Mouse (Mus musculus) limb, embryonic 13.5 days (tissue): ENCODE data around the gene Dnajb14. TPM values are rescaled to one million over a fixed set of nuclear protein-coding genes. Genes with fewer than 3 reads are reported as not detected.
"Not testable (repeated sequence)": the region's sequence is repeated elsewhere in the genome, so short reads cannot be mapped to it uniquely, and the experiment has no call there.

ENCODE experiments used
- ATAC-seq: fragments of 200-750 bp; cut with Nextera tagmentation; 2 replicates; pipeline ENCODE4 v1.8.0; 2017; ENCODE audit warnings: low read depth, moderate number of reproducible peaks, moderate TSS enrichment; ENCODE audit not compliant: low FRiP score
- H3K27ac ChIP-seq: fragments of 300-500 bp; sonication (generic); 2 replicates; pipeline ENCODE4 v1.5.1; 2015; ENCODE audit warnings: inconsistent platforms, mild to moderate bottlenecking, moderate library complexity
- H3K27me3 ChIP-seq: fragments of 300-500 bp; sonication (generic); 2 replicates; pipeline ENCODE4 v1.6.1; 2015; ENCODE audit warnings: mild to moderate bottlenecking, inconsistent platforms
- H3K36me3 ChIP-seq: fragments of 300-500 bp; sonication (generic); 2 replicates; pipeline ENCODE4 v1.6.1; 2015; ENCODE audit warnings: inconsistent platforms, mild to moderate bottlenecking, moderate library complexity
- H3K4me1 ChIP-seq: fragments of 300-500 bp; sonication (generic); 2 replicates; pipeline ENCODE4 v1.6.1; 2015; ENCODE audit warnings: inconsistent platforms
- H3K4me2 ChIP-seq: fragments of 300-500 bp; sonication (generic); replicated peaks from 2 replicates; pipeline ENCODE4 v1.6.1; 2015; ENCODE audit warnings: inconsistent platforms, mild to moderate bottlenecking, moderate library complexity
- H3K4me3 ChIP-seq: fragments of 300-500 bp; sonication (generic); 2 replicates; pipeline ENCODE4 v1.5.1; 2015; ENCODE audit warnings: moderate library complexity, mild to moderate bottlenecking, inconsistent platforms
- H3K9ac ChIP-seq: fragments of 300-500 bp; sonication (generic); 2 replicates; pipeline ENCODE4 v1.6.1; 2015; ENCODE audit warnings: mild to moderate bottlenecking, inconsistent platforms
- H3K9me3 ChIP-seq: fragments of 300-500 bp; sonication (generic); 2 replicates; pipeline ENCODE4 v1.6.1; 2016; ENCODE audit warnings: inconsistent platforms
- WGBS: fragments of 180-500 bp; shearing (Covaris S2); methylation state at CpG from one replicate; pipeline ENCODE4 v1.1.7; 2015; 5-methylcytosine and 5-hydroxymethylcytosine counted together
- polyA plus RNA-seq: library from polyadenylated mRNA; unstranded; fragments of >200 nt; fragmentation: Nextera tagmentation; extraction: Ambion mirVana; gene quantifications from 2 replicates; pipeline ENCODE4 v1.2.1, GENCODE M21; 2015

Gene Dnajb14
- polyA plus RNA-seq, 1 experiment from 2014 or later = 11.5 TPM

GRCm38 (mm10) chr3:137959456-137959855, 92.0 kb downstream of the Dnajb14 start:
- no peak overlapping the region for H3K27ac ChIP-seq
- H3K4me1 ChIP-seq = 0 out of 2 replicates have a peak, but pooled peaks cover 2% of the 10 kb centered on the region
- H3K4me2 ChIP-seq = no peak overlapping the region
- H3K9me3 ChIP-seq = no peaks in the 10 kb centered on the region
- ATAC-seq = no peak
- no peaks in the 10 kb centered on the region for H3K27me3 ChIP-seq
- WGBS = 79% methylated on average over 4 of the region's 4 CpGs
- no peaks in the 10 kb centered on the region for H3K36me3 ChIP-seq
- no peak overlapping the region for H3K4me3 ChIP-seq
- no peak overlapping the region for H3K9ac ChIP-seq

GRCm38 (mm10) chr3:137961736-137962385, 94.4 kb downstream of the Dnajb14 start:
- ATAC-seq = no peak

GRCm38 (mm10) chr3:137963508-137963907, 96.0 kb downstream of the Dnajb14 start:
- H3K27me3 ChIP-seq = no peaks in the 10 kb centered on the region
- 74% methylated on average over 8 of the region's 8 CpGs for WGBS
- H3K9ac ChIP-seq = no peak overlapping the region
- H3K27ac ChIP-seq = no peak overlapping the region
- no peak overlapping the region for H3K4me2 ChIP-seq
- no peaks in the 10 kb centered on the region for H3K36me3 ChIP-seq
- no peak overlapping the region for H3K4me3 ChIP-seq
- no peaks in the 10 kb centered on the region for H3K4me1 ChIP-seq
- ATAC-seq = no peak
- H3K9me3 ChIP-seq = no peaks in the 10 kb centered on the region

More at GRCm38 (mm10) chr3:137961736-137962385, 94.4 kb downstream of the Dnajb14 start:
- no peaks in the 10 kb centered on the region for H3K36me3 ChIP-seq
- no peaks in the 10 kb centered on the region for H3K4me1 ChIP-seq
- no peak overlapping the region for H3K9ac ChIP-seq
- H3K9me3 ChIP-seq = no peaks in the 10 kb centered on the region
- 63% methylated on average over 8 of the region's 8 CpGs for WGBS
- H3K27me3 ChIP-seq = no peaks in the 10 kb centered on the region
- H3K4me2 ChIP-seq = no peak overlapping the region
- no peak overlapping the region for H3K27ac ChIP-seq
- H3K4me3 ChIP-seq = no peak overlapping the region

- H3K9ac ChIP-seq = not testable (repeated sequence)
- 61% methylated on average over 1 of the region's 1 CpGs for WGBS
Observed at GRCm38 (mm10) chr3:137964014-137964413, 96.5 kb downstream of the Dnajb14 start.

More at GRCm38 (mm10) chr3:137964014-137964413, 96.5 kb downstream of the Dnajb14 start:
- ATAC-seq, H3K27me3 ChIP-seq, H3K4me3 ChIP-seq, H3K9me3 ChIP-seq, H3K27ac ChIP-seq, H3K4me1 ChIP-seq, H3K36me3 ChIP-seq, H3K4me2 ChIP-seq: not testable (repeated sequence)

Other genes starting within 250 kb of the Dnajb14 start
- gene Ddit4l, start 246.1 kb upstream of the Dnajb14 start, polyA plus RNA-seq = 20.1 and 21.4 TPM in 2 replicates
- gene Gm21962, start 196.2 kb upstream of the Dnajb14 start, polyA plus RNA-seq = not detected in 2 replicates
- 1,866 and 1,908 TPM in 2 replicates for gene H2afz, start 3.2 kb upstream of the Dnajb14 start, polyA plus RNA-seq
- gene Lamtor3, start 50.8 kb downstream of the Dnajb14 start, polyA plus RNA-seq = 108 and 114 TPM in 2 replicates
- gene Dapp1, start 113.9 kb downstream of the Dnajb14 start, polyA plus RNA-seq = 3.4 TPM in 2 replicates
- 1.6 and 2.3 TPM in 2 replicates for gene 1110002E22Rik, start 197.4 kb downstream of the Dnajb14 start, polyA plus RNA-seq
- gene Gm5105, start 199.7 kb downstream of the Dnajb14 start, polyA plus RNA-seq = 0.09 TPM in 1 of 2 replicates, not detected in the other